10 mouse cellular contexts compared by ENCODE assay signal in the genomic region with DNA sequence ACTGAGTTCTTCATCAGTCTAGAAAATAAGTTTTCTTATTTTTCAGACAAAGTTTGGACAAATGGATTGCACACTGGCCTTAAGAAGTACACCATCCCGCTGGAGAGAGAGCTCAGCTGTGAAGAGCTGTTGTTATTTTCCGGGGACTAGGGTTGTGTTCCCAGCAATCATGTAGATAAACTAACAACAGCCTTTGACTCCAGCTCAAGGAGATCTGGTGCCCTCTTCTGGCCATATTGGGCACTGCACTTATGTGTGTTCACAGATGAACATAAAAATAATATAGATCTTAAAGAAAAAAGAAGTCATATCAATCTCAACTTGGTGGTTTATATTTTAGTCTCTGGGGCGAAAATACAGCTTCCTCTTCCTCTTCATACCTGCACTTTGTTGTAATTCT.
DNase-seq lines count a peak whose midpoint lies in the region; ATAC-seq and TF ChIP-seq lines count a peak whose summit lies in the region.
"Had no signal": no experiment of that assay in that cellular context is flagged by ENCODE, and none has a peak within 500 bp of the region (broad histone marks: within the 10 kb centered on the region; RNA-seq: fewer than 3 reads in every experiment).

No protein-coding gene starts in this region.

- H3K9ac ChIP-seq in heart, postnatal 0 days (replicated peaks; ENCODE audit: low read depth, low read length) = no peak overlapping the region

- no peak for DNase-seq in heart, postnatal 0 days (ENCODE audit: low spot score)
- DNase-seq in heart, adult 11 months = no peak
- DNase-seq in left cerebral cortex, postnatal 4 days = peak; percentile 3
- DNase-seq in left cerebral cortex, adult 8-10 months (ENCODE audit: low spot score in 2 of 2) = no peak
- peak; percentile 1 for DNase-seq in 416B (ENCODE audit: low read depth)
- peak; percentile 10 for DNase-seq in NIH3T3 (ENCODE audit: low read depth)
- DNase-seq in urinary bladder, adult 18-20 months (ENCODE audit: low spot score in 2 of 2) = no peak
- DNase-seq in urinary bladder, postnatal 36 days (ENCODE audit: low spot score in 2 of 2) = no peak
- DNase-seq: retina, postnatal 1 day had no signal

- H3K4me3 ChIP-seq in heart, postnatal 0 days (ENCODE audit: low read depth, low read length) = no peak overlapping the region

- H3K36me3 ChIP-seq in heart, postnatal 0 days (replicated peaks; ENCODE audit: control insufficient read depth, insufficient read depth, low read length) = no peaks in the 10 kb centered on the region

- intact Hi-C loops in left cerebral cortex, postnatal 4 days (cut with DNase I) = no loop called here

- H3K27me3 ChIP-seq in heart, postnatal 0 days (ENCODE audit: control insufficient read depth, insufficient read depth, low read length) = no peaks in the 10 kb centered on the region
- H3K27me3 ChIP-seq: CH12.LX had no signal

- ATAC-seq in heart, postnatal 0 days (ENCODE audit: insufficient read depth, low read depth) = no peak

- H3K27ac ChIP-seq in heart, postnatal 0 days (ENCODE audit: low read depth) = no peak overlapping the region

- TF ChIP-seq EP300 in heart, postnatal 0 days (IDR thresholded peaks at IDR 0.05; ENCODE audit: low read depth) = no peak

- no peaks in the 10 kb centered on the region; the same call in 1 of the 2 replicates for H3K9me3 ChIP-seq in heart, postnatal 0 days (replicated peaks; ENCODE audit: control insufficient read depth, low read length)

- no peak overlapping the region for H3K4me2 ChIP-seq in heart, postnatal 0 days (ENCODE audit: low read depth, low read length)

- no peaks in the 10 kb centered on the region for H3K4me1 ChIP-seq in heart, postnatal 0 days (ENCODE audit: control insufficient read depth, insufficient read depth)

- 76% methylated on average over 3 of the region's 3 CpGs for WGBS in heart, postnatal 0 days

- peak; percentile 15 for TF ChIP-seq CTCF in heart, postnatal 0 days (IDR thresholded peaks at IDR 0.05; ENCODE audit: low read depth)

Comparison
In these comparisons a context has a peak if more than half of its experiments do, and no peak if none do; other contexts are left out.
1. DNase-seq: peak in left cerebral cortex, postnatal 4 days (single experiment), 416B (single experiment) and NIH3T3 (single experiment); none in heart, postnatal 0 days (single experiment), heart, adult 11 months (single experiment), left cerebral cortex, adult 8-10 months (0 of 2), urinary bladder, adult 18-20 months (0 of 2) and urinary bladder, postnatal 36 days (0 of 2).